In genomic region chr16:35216826-35217491, GRCm38 (mm10) we compare ENCODE assay signal across 9 mouse cellular contexts.
DNase-seq lines count a peak whose midpoint lies in the region; ATAC-seq lines count a peak whose summit lies in the region.
"Had no signal": no experiment of that assay in that cellular context is flagged by ENCODE, and none has a peak within 500 bp of the region (broad histone marks: within the 10 kb centered on the region; RNA-seq: fewer than 3 reads in every experiment).

No protein-coding gene starts in this region.

- no peak overlapping the region for H3K9ac ChIP-seq in midbrain, embryonic 11.5 days (ENCODE audit: low read length)
- no peak overlapping the region for H3K9ac ChIP-seq in midbrain, embryonic 13.5 days (replicated peaks)
- H3K9ac ChIP-seq in intestine, embryonic 15.5 days = no peak overlapping the region
- no peak overlapping the region for H3K9ac ChIP-seq in stomach, embryonic 15.5 days
- no peak overlapping the region for H3K9ac ChIP-seq in neural tube, embryonic 15.5 days (replicated peaks)

- no peaks in the 10 kb centered on the region for H3K9me3 ChIP-seq in heart, embryonic 10.5 days
- no peaks in the 10 kb centered on the region for H3K9me3 ChIP-seq in midbrain, embryonic 11.5 days (ENCODE audit: control insufficient read depth, low read length)
- no peaks in the 10 kb centered on the region for H3K9me3 ChIP-seq in midbrain, embryonic 13.5 days
- H3K9me3 ChIP-seq in intestine, embryonic 15.5 days = no peaks in the 10 kb centered on the region
- H3K9me3 ChIP-seq in stomach, embryonic 15.5 days = no peaks in the 10 kb centered on the region
- no peaks in the 10 kb centered on the region for H3K9me3 ChIP-seq in neural tube, embryonic 15.5 days (replicated peaks)

- WGBS in heart, embryonic 10.5 days = 48% methylated on average over 6 of the region's 6 CpGs
- WGBS in midbrain, embryonic 11.5 days = 52% methylated on average over 6 of the region's 6 CpGs
- WGBS in midbrain, embryonic 13.5 days = 61% methylated on average over 6 of the region's 6 CpGs
- WGBS in intestine, embryonic 15.5 days = 66% methylated on average over 6 of the region's 6 CpGs
- 65% methylated on average over 6 of the region's 6 CpGs for WGBS in stomach, embryonic 15.5 days
- 79% methylated on average over 6 of the region's 6 CpGs for WGBS in neural tube, embryonic 15.5 days

- peak overlapping the region; percentile 92 for H3K27ac ChIP-seq in heart, embryonic 10.5 days
- no peak overlapping the region for H3K27ac ChIP-seq in midbrain, embryonic 11.5 days (ENCODE audit: low read depth, low read length)
- no peak overlapping the region for H3K27ac ChIP-seq in midbrain, embryonic 13.5 days
- no peak overlapping the region for H3K27ac ChIP-seq in intestine, embryonic 15.5 days
- H3K27ac ChIP-seq in stomach, embryonic 15.5 days = peak overlapping the region; percentile 85
- no peak overlapping the region for H3K27ac ChIP-seq in neural tube, embryonic 15.5 days (replicated peaks)

- H3K4me1 ChIP-seq in heart, embryonic 10.5 days = peaks cover 81% of the 10 kb centered on the region
- H3K4me1 ChIP-seq in midbrain, embryonic 11.5 days (ENCODE audit: control insufficient read depth, insufficient read depth, low read length) = no peaks in the 10 kb centered on the region
- H3K4me1 ChIP-seq in midbrain, embryonic 13.5 days (replicated peaks) = peaks cover 4% of the 10 kb centered on the region; the same call in 1 of the 2 replicates
- H3K4me1 ChIP-seq in intestine, embryonic 15.5 days (replicated peaks) = peaks cover 23% of the 10 kb centered on the region; the same call in 1 of the 2 replicates
- H3K4me1 ChIP-seq in stomach, embryonic 15.5 days = peaks cover 20% of the 10 kb centered on the region
- H3K4me1 ChIP-seq in neural tube, embryonic 15.5 days = peaks cover 12% of the 10 kb centered on the region; the same call in 1 of the 2 replicates

- no peaks in the 10 kb centered on the region for H3K27me3 ChIP-seq in heart, embryonic 10.5 days (ENCODE audit: insufficient read depth, poor library complexity, severe bottlenecking)
- H3K27me3 ChIP-seq in midbrain, embryonic 11.5 days (ENCODE audit: control insufficient read depth, insufficient read depth, low read length) = no peaks in the 10 kb centered on the region
- no peaks in the 10 kb centered on the region for H3K27me3 ChIP-seq in midbrain, embryonic 13.5 days
- no peaks in the 10 kb centered on the region for H3K27me3 ChIP-seq in intestine, embryonic 15.5 days (replicated peaks)
- H3K27me3 ChIP-seq in stomach, embryonic 15.5 days (replicated peaks) = no peaks in the 10 kb centered on the region
- no peaks in the 10 kb centered on the region for H3K27me3 ChIP-seq in neural tube, embryonic 15.5 days (replicated peaks)

- DNase-seq in heart, embryonic 10.5 days (ENCODE audit: low spot score) = no peak
- DNase-seq in heart, postnatal 36 days = no peak
- DNase-seq in midbrain, embryonic 11.5 days (ENCODE audit: low spot score, missing footprints) = peak; percentile 59
- DNase-seq: midbrain, embryonic 14.5 days had no signal

- no peak for ATAC-seq in midbrain, embryonic 11.5 days (ENCODE audit: low FRiP score)
- ATAC-seq in midbrain, embryonic 13.5 days = no peak
- ATAC-seq in intestine, embryonic 15.5 days = peak; percentile 24; the same call in 1 of the 2 replicates
- ATAC-seq in stomach, embryonic 15.5 days (ENCODE audit: insufficient read depth, low FRiP score, low read depth) = no peak
- ATAC-seq in neural tube, embryonic 15.5 days (ENCODE audit: low FRiP score) = no peak
- no peak for ATAC-seq in erythroid progenitor cell, adult 5-6 weeks (replicated peaks; ENCODE audit: low FRiP score, poor library complexity, severe bottlenecking)

- intact Hi-C loops in heart, postnatal 36 days (cut with DNase I) = no loop called here

- no peak overlapping the region for H3K4me3 ChIP-seq in heart, embryonic 10.5 days
- no peak overlapping the region for H3K4me3 ChIP-seq in midbrain, embryonic 11.5 days (ENCODE audit: low read depth, low read length)
- no peak overlapping the region for H3K4me3 ChIP-seq in midbrain, embryonic 13.5 days (replicated peaks)
- H3K4me3 ChIP-seq in intestine, embryonic 15.5 days (replicated peaks) = no peak overlapping the region
- H3K4me3 ChIP-seq in stomach, embryonic 15.5 days (replicated peaks) = no peak overlapping the region
- no peak overlapping the region for H3K4me3 ChIP-seq in neural tube, embryonic 15.5 days (replicated peaks)

- no peak overlapping the region for H3K4me2 ChIP-seq in midbrain, embryonic 11.5 days
- no peak overlapping the region for H3K4me2 ChIP-seq in midbrain, embryonic 13.5 days (replicated peaks)
- no peak overlapping the region for H3K4me2 ChIP-seq in intestine, embryonic 15.5 days (replicated peaks)
- H3K4me2 ChIP-seq in stomach, embryonic 15.5 days = no peak overlapping the region
- H3K4me2 ChIP-seq in neural tube, embryonic 15.5 days = no peak overlapping the region

- H3K36me3 ChIP-seq in heart, embryonic 10.5 days = no peaks in the 10 kb centered on the region
- no peaks in the 10 kb centered on the region for H3K36me3 ChIP-seq in midbrain, embryonic 11.5 days (ENCODE audit: control insufficient read depth, insufficient read depth, low read length)
- H3K36me3 ChIP-seq in midbrain, embryonic 13.5 days = no peaks in the 10 kb centered on the region
- H3K36me3 ChIP-seq in intestine, embryonic 15.5 days = no peaks in the 10 kb centered on the region
- H3K36me3 ChIP-seq in stomach, embryonic 15.5 days = no peaks in the 10 kb centered on the region
- H3K36me3 ChIP-seq in neural tube, embryonic 15.5 days = no peaks in the 10 kb centered on the region

Comparison
In these comparisons a context has a peak if more than half of its experiments do, and no peak if none do; other contexts are left out.
1. H3K27ac ChIP-seq: peak in heart, embryonic 10.5 days (single experiment) and stomach, embryonic 15.5 days (single experiment); none in midbrain, embryonic 11.5 days (single experiment), midbrain, embryonic 13.5 days (single experiment), intestine, embryonic 15.5 days (single experiment) and neural tube, embryonic 15.5 days (single experiment).